Mouse (Mus musculus) MEL (cell line): ENCODE data around the gene Stk19. TPM values are rescaled to one million over a fixed set of nuclear protein-coding genes. Genes with fewer than 3 reads are reported as not detected.

Experiments used
- DNase-seq: peaks from one replicate; pipeline ENCODE4 v3.0.0; 2011; ENCODE audit warnings: low read depth, low spot score
- H3K27ac ChIP-seq: 2 replicates; pipeline ENCODE4 v1.5.1; 2012; ENCODE audit warnings: low read depth, mild to moderate bottlenecking, control low read depth, low read length, moderate library complexity; ENCODE audit not compliant: control insufficient read depth
- H3K27me3 ChIP-seq, 2 experiments: fragments of 150-350 bp in 1 of 2; sonication (generic) in 1 of 2; 2 replicates each; pipeline ENCODE4 v1.6.1; 2012; ENCODE audit warnings: low read length in 2 of 2, mild to moderate bottlenecking in 2 of 2, improper control_type of control experiment in 1 of 2, moderate library complexity in 1 of 2; ENCODE audit not compliant: insufficient read depth in 2 of 2, control insufficient read depth in 1 of 2
- H3K36me3 ChIP-seq, 2 experiments: 2 replicates each; pipeline ENCODE4 v1.6.1; 2012 to 2014; ENCODE audit warnings: low read length in 2 of 2, improper control_type of control experiment in 1 of 2, inconsistent platforms in 1 of 2, mild to moderate bottlenecking in 1 of 2; ENCODE audit not compliant: insufficient read depth in 2 of 2, control insufficient read depth in 1 of 2
- H3K4me1 ChIP-seq, 2 experiments: fragments of 150-350 bp in 1 of 2; sonication (generic) in 1 of 2; 2 replicates each; pipeline ENCODE4 v1.6.1; 2012; ENCODE audit warnings: low read length in 2 of 2, improper control_type of control experiment in 1 of 2, mild to moderate bottlenecking in 1 of 2; ENCODE audit not compliant: insufficient read depth in 2 of 2, control insufficient read depth in 1 of 2
- H3K4me3 ChIP-seq, 2 experiments: fragments of 150-350 bp in 1 of 2; sonication (generic) in 1 of 2; 2 replicates each; pipeline ENCODE4 v1.5.1; 2012; ENCODE audit warnings: low read depth in 2 of 2, low read length in 2 of 2, mild to moderate bottlenecking in 2 of 2, moderate library complexity in 2 of 2, control low read depth in 1 of 2, improper control_type of control experiment in 1 of 2; ENCODE audit not compliant: control insufficient read depth in 1 of 2, insufficient read depth in 1 of 2
- H3K79me2 ChIP-seq: 2 replicates; pipeline ENCODE4 v1.6.1; 2012; ENCODE audit warnings: mild to moderate bottlenecking, low read length, moderate library complexity; ENCODE audit not compliant: control insufficient read depth, poor library complexity, insufficient read depth
- H3K9ac ChIP-seq: 2 replicates; pipeline ENCODE4 v1.6.1; 2012; ENCODE audit warnings: low read depth, mild to moderate bottlenecking, control low read depth, low read length, moderate library complexity; ENCODE audit not compliant: control insufficient read depth, poor library complexity, severe bottlenecking
- H3K9me3 ChIP-seq: fragments of 150-350 bp; sonication (generic); replicated peaks from 2 replicates; pipeline ENCODE4 v1.6.1; 2012; ENCODE audit warnings: mild to moderate bottlenecking, low read length, improper control_type of control experiment, moderate library complexity; ENCODE audit not compliant: insufficient read depth
- BHLHE40 ChIP-seq: IDR thresholded peaks from 2 replicates; pipeline ENCODE4 v1.6.1; 2012; ENCODE audit warnings: low read depth, mild to moderate bottlenecking, inconsistent platforms, low read length, improper control_type of control experiment, borderline replicate concordance
- CHD2 ChIP-seq: IDR thresholded peaks from 2 replicates; pipeline ENCODE4 v1.6.1; 2011; ENCODE audit warnings: low read length, improper control_type of control experiment
- EP300 ChIP-seq, 2 experiments: IDR thresholded peaks; 2 replicates each; pipeline ENCODE4 v1.6.1; 2011; ENCODE audit warnings: improper control_type of control experiment in 2 of 2, low read length in 2 of 2, low read depth in 1 of 2, mild to moderate bottlenecking in 1 of 2
- ETS1 ChIP-seq: IDR thresholded peaks from 2 replicates; pipeline ENCODE4 v1.6.1; 2012; ENCODE audit warnings: low read depth, mild to moderate bottlenecking, inconsistent platforms, low read length, improper control_type of control experiment, moderate library complexity
- GATA1 ChIP-seq: IDR thresholded peaks from 2 replicates; pipeline ENCODE4 v1.6.1; 2011; ENCODE audit warnings: low read depth, low read length, improper control_type of control experiment
- JUND ChIP-seq: IDR thresholded peaks from 2 replicates; pipeline ENCODE4 v1.6.1; 2011; ENCODE audit warnings: low read depth, mild to moderate bottlenecking, improper control_type of control experiment, low read length
- MAFK ChIP-seq: IDR thresholded peaks from 2 replicates; pipeline ENCODE4 v1.6.1; 2011; ENCODE audit warnings: low read depth, mild to moderate bottlenecking, low read length, improper control_type of control experiment, borderline replicate concordance
- MYB ChIP-seq: IDR thresholded peaks from 2 replicates; pipeline ENCODE4 v1.6.1; 2011; ENCODE audit warnings: mild to moderate bottlenecking, low read depth, low read length, improper control_type of control experiment
- POLR2A ChIP-seq, 2 experiments: IDR thresholded peaks; 2 replicates each; pipeline ENCODE4 v1.6.1; 2011 to 2012; ENCODE audit warnings: low read length in 2 of 2, mild to moderate bottlenecking in 2 of 2, control low read depth in 1 of 2, improper control_type of control experiment in 1 of 2, low read depth in 1 of 2, moderate library complexity in 1 of 2; ENCODE audit not compliant: control insufficient read depth in 1 of 2, insufficient read depth in 1 of 2, poor library complexity in 1 of 2
- POLR2AphosphoS2 ChIP-seq: IDR thresholded peaks from 2 replicates; pipeline ENCODE4 v1.6.1; 2011; ENCODE audit warnings: low read length, improper control_type of control experiment
- POLR2AphosphoS5 ChIP-seq: IDR thresholded peaks from 2 replicates; pipeline ENCODE4 v1.6.1; 2012; ENCODE audit warnings: low read depth, borderline replicate concordance, mild to moderate bottlenecking, inconsistent platforms, low read length, moderate library complexity, mixed read lengths
- RCOR1 ChIP-seq: IDR thresholded peaks from 2 replicates; pipeline ENCODE4 v1.6.1; 2012; ENCODE audit warnings: low read depth, mild to moderate bottlenecking, inconsistent platforms, low read length, improper control_type of control experiment
- UBTF ChIP-seq: IDR thresholded peaks from 2 replicates; pipeline ENCODE4 v1.6.1; 2012; ENCODE audit warnings: low read depth, mild to moderate bottlenecking, inconsistent platforms, low read length, improper control_type of control experiment, moderate library complexity, borderline replicate concordance; ENCODE audit not compliant: insufficient read depth
- USF2 ChIP-seq, 2 experiments: IDR thresholded peaks; 2 replicates each; pipeline ENCODE4 v1.6.1; 2011 to 2012; ENCODE audit warnings: improper control_type of control experiment in 2 of 2, low read length in 2 of 2, borderline replicate concordance in 1 of 2, inconsistent platforms in 1 of 2, low read depth in 1 of 2, mild to moderate bottlenecking in 1 of 2; ENCODE audit not compliant: insufficient read depth in 1 of 2
- ZC3H11A ChIP-seq: IDR thresholded peaks from 2 replicates; pipeline ENCODE4 v1.6.1; 2012; ENCODE audit warnings: low read depth, mild to moderate bottlenecking, inconsistent platforms, low read length, improper control_type of control experiment
- ZMIZ1 ChIP-seq: IDR thresholded peaks from 2 replicates; pipeline ENCODE4 v1.6.1; 2012; ENCODE audit warnings: low read depth, mild to moderate bottlenecking, inconsistent platforms, low read length, improper control_type of control experiment, moderate library complexity
- polyA plus RNA-seq, 2 experiments: library from polyadenylated mRNA; stranded (reverse) in 1 of 2; unstranded in 1 of 2; fragments of >175 nt in 1 of 2; fragments of >200 nt in 1 of 2; gene quantifications; 2 replicates each; pipeline versions ENCODE4 v1.2.1 to v1.2.4; 2012; ENCODE audit warnings: low replicate concordance in 2 of 2, low read depth in 1 of 2; ENCODE audit not compliant: insufficient read length in 2 of 2, insufficient read depth in 1 of 2, missing spikeins in 1 of 2
- total RNA-seq: library from RNA; depleted of rRNA; stranded (reverse); fragments of 300-350 nt; gene quantifications from 2 replicates; pipeline ENCODE4 v1.2.3, GENCODE M21; 2012

Stk19 gene
- total and polyA plus RNA-seq, 3 experiments: 43.3 to 56.5 TPM; not detected in 1

DNA sequence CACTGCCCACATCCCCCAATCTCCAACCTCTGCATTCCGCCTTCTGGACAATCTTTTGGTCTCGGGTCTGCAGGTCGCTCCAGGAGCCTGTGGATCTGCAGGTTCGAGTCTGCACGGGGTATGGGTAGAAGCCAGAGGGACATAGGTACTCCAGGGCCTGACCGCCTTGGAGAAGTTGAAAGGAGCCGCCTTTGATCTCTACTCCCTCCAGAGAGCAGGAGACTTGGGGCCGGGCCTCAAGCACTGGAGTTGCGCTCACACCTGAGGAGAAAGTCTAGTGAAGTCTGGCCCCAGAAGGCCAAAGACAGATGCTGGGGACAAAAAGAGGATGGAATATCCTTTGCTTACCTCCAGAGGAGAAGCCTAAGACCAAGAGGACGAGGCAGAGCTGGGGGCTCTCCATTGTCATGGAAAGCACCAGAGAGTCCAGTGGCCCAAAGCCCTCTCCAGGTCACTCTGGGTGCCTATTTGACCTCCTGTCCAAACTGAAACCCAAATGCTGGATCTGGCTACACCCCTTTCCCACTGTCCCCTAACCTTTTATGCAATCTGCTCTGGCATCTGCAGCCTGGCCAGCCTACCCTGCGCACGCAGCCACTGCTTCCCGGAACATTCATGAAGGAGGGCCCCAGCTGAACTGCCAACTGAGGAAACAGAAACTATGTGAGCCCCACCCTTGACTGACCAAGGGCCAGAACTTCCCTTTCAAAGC, 25.1 kb upstream of the Stk19 start:
- H3K36me3 ChIP-seq: no peaks in the 10 kb centered on the region
- no peaks in the 10 kb centered on the region for H3K9me3 ChIP-seq
- no peak overlapping the region for H3K27ac ChIP-seq
- DNase-seq: no peak
- H3K9ac ChIP-seq: no peak overlapping the region
- no peak overlapping the region for H3K4me3 ChIP-seq
- H3K79me2 ChIP-seq: no peaks in the 10 kb centered on the region
- no peak for TF ChIP-seq UBTF
- no peak for TF ChIP-seq MAFK
- TF ChIP-seq GATA1: no peak
- peak; percentile 44; the same call in 1 of the 2 replicates for TF ChIP-seq POLR2AphosphoS2
- TF ChIP-seq, all 39 proteins: peak for 1
- Histone ChIP-seq H3K4me1 (no peaks in the 10 kb centered on the region), H3K27me3 (peaks cover 0 to 1% of the 10 kb centered on the region in 2 experiments; a peak in 1 of 4 replicates)

GRCm38 (mm10) chr17:34860514-34860913, 23.8 kb upstream of the Stk19 start:
- DNase-seq: no peak
- no peak overlapping the region for H3K27ac ChIP-seq
- no peaks in the 10 kb centered on the region for H3K4me1 ChIP-seq
- H3K27me3 ChIP-seq: no peaks in the 10 kb centered on the region
- no peak overlapping the region for H3K9ac ChIP-seq
- H3K4me3 ChIP-seq: no peak overlapping the region
- H3K36me3 ChIP-seq: no peaks in the 10 kb centered on the region
- H3K9me3 ChIP-seq: no peaks in the 10 kb centered on the region
- H3K79me2 ChIP-seq: no peaks in the 10 kb centered on the region
- TF ChIP-seq CHD2 (no peak), EP300 (IDR thresholded peaks at IDR 0.05; ENCODE audit: low read depth in 1 of 2, low read length in 2 of 2) (no peak), USF2 (IDR thresholded peaks at IDR 0.05; ENCODE audit: borderline replicate concordance in 1 of 2, insufficient read depth in 1 of 2, low read depth in 1 of 2, low read length in 2 of 2) (no peak), MYB (no peak), RCOR1 (no peak), POLR2A (IDR thresholded peaks at IDR 0.05; ENCODE audit: control insufficient read depth in 1 of 2, insufficient read depth in 1 of 2, low read depth in 1 of 2, low read length in 2 of 2, poor library complexity in 1 of 2) (no peak), JUND (no peak), POLR2AphosphoS2 (no peak), BHLHE40 (no peak), ZC3H11A (no peak), MAFK (no peak), ZMIZ1 (no peak), POLR2AphosphoS5 (no peak), ETS1 (no peak)
